Mouse (Mus musculus) spleen, adult 18-20 months (tissue): Measurements from ENCODE around the gene Sfxn5.

Experiments used
- DNase-seq, 2 experiments: peaks; one replicate each; pipeline ENCODE4 v3.0.0; 2022; ENCODE audit warnings: mixed read lengths in 2 of 2

Gene Sfxn5

GRCm38 (mm10) chr6:85332351-85332999 is 747 bp downstream of the Sfxn5 start:
- no peak for DNase-seq

GRCm38 (mm10) chr6:85331736-85332135 is 1.5 kb downstream of the Sfxn5 start:
- DNase-seq: no peak

GRCm38 (mm10) chr6:85331221-85331735 is 1.9 kb downstream of the Sfxn5 start:
- DNase-seq: no peak

- no peak for DNase-seq
Observed at GRCm38 (mm10) chr6:85329666-85330185, 3.5 kb downstream of the Sfxn5 start.

- no peak for DNase-seq
Observed at GRCm38 (mm10) chr6:85326564-85326963, 6.7 kb downstream of the Sfxn5 start.

DNA sequence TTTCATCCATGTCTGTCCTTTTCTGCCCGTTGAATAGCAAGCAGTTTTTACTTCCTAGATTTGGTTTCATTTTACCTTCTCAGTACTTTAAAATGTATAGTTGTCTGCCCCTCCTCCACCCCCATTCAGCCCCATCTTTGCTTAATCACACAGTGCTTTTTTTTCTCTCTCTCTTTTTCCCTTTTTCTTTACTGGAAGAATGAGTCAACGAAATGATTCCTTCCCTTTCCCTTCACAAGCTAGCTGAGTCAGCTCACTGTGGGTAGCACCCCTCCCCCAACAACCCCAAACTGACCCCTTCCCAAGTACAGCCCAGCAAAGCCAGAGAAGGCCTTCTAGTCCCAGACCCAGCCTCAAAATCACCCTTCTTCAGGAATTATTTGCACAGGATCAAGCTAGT is 8.1 kb downstream of the Sfxn5 start:
- DNase-seq: no peak

GRCm38 (mm10) chr6:85320445-85320866 is 12.8 kb downstream of the Sfxn5 start:
- DNase-seq: no peak

DNA sequence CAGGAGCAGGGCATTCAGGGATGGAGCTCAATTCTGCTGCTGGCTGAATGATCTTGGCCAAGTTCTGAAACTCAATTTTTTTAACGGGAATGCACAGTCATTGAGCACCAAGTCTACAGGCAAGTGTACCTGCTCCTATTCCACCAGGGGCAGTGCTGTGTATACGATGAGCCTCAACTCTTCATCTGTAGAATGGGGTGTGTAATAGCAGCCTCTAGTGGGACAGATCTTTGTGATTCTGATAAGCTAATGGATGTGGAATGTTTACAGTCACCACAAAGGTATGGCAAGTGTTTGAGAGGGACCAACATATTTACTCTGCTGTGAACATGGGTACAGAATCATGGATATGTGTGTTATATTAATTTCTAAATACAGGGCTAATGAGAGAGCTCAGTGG is 17.0 kb downstream of the Sfxn5 start:
- DNase-seq: no peak

- DNase-seq: no peak
Observed at GRCm38 (mm10) chr6:85314064-85314798, 19.0 kb downstream of the Sfxn5 start.

DNA sequence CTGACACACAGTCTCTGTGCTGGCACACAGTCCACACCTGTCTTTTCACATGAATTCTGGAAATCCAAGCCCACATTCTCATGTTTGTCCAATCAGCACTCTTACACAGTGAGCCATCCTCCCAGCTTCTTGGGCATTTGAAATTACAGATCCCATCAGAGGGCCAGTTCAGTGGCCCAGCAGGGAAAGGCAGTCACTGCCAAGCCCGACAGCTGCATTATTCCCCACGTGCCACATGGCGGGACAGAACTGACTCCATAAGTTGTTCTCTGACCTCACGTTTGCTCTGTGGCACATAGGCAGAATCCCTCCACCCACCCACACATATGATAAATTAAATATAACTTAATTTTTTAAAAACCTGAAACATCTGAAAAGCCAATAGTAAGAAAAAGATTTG is 25.3 kb downstream of the Sfxn5 start:
- no peak for DNase-seq

- no peak for DNase-seq
Observed at GRCm38 (mm10) chr6:85306375-85306774, 26.8 kb downstream of the Sfxn5 start.

DNA sequence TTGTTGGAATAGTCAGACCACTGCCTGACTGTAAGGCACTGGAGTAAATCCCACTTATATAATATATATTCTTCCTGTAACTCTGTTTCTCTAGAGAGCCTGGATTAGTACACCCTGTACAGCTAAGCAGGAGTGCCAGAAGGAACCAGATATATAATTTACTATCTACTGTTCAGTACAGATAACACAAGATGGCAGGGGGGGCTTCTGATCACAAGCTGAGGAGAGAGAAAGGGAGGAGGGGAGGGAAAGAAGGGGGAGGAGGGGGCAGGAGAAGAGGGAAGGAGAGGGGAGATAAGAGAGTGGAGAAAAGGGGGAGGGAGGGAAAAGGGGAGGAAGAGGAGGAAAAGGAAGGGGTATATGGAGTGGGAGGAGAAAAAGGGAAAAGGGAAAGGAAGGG is 27.4 kb downstream of the Sfxn5 start:
- no peak for DNase-seq

- no peak for DNase-seq
Observed at GRCm38 (mm10) chr6:85304966-85305365, 28.3 kb downstream of the Sfxn5 start.

DNA sequence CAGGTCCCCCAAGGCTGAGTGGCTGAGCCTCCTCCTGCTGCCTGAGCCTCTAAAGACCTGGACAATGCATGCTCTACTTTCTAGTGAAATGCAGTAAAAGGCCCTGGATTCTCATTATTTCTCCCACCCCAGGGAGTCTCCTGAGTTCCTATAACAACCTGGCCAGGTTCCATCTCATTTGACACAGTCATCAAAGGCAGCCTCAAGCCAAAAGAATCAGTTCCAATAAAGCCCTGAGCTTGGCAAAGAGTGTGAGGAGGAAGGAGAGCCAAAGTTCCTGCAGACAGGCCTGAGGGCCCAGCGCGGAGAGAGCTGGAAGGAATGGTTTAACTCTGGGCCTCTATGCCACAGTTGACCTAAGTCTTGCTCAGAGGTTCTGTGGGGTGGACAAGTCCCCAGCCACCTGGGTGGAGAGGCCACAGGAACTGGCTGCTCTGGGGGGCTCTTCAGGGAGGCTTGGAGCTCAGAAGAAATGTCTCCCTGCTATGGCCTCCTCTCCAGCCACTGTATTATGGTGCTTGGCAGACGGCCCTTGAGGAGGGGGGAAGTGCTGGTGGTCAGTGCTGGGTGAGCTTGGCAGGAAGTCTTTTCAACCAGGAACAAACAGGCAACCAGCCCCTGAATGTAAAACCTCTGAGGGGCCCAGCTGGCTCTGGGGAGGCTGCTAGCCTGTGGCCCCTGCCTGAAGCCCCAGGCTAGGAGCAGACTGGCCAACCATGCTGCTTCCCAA is 30.7 kb downstream of the Sfxn5 start:
- DNase-seq: no peak

DNA sequence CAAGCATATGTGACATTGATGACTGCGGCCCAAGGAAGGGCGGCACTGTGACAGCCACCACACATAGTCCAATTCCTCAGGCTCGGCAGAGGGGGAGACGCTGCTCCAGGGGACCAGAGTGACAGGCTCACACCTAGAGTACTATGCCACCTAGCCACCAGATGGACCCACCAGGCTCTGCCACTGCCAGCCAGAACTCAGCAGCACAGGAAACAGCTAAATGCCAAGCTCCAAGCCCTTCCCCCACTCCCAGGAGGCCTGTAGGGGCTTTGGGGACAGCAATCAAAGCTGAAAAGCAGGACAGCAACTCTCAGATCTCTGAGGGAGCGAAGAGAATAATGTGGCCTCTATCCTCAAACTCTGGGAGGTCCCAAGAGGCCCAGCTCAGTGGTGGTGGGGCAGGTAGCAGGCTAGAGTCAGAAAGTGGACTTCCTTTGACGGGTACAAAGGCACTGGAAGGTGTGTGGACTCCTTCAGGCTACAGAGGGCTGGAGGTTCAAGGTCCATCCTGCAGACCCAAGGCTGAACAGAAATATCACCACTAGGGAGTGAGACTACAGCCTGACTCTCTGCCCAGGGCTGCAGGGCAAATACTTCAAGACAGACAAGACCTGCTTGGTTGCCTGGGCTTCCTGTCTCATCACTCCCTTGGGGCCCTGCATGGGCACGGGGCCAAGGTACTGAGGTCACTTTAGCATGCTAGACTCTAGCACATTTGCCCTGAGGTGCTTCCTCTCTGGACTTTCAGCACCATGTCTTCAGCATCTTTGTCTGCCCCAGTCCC is 37.6 kb downstream of the Sfxn5 start:
- peak; percentile 89 to 96 for DNase-seq

DNA sequence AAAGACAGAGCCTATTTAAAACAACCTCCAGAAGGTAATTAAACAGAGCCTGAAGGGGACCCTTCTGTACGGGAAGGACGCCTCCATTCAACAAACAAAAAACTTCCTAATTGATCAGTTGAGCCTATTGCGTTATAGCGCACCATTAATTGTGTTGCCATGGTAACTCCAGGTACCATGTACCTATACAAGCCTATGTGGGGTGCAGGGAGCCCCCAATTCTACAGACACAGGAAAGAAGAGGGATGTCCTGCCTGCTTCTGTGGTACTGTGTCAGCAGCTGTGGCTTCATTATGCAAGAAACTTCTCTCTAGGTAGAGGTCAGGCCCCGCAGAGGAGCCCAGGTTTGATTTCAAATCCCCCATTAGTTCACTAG is 39.2 kb downstream of the Sfxn5 start:
- no peak for DNase-seq

- DNase-seq: peak; percentile 68 to 71
Observed at GRCm38 (mm10) chr6:85293255-85294003, 39.8 kb downstream of the Sfxn5 start.

DNA sequence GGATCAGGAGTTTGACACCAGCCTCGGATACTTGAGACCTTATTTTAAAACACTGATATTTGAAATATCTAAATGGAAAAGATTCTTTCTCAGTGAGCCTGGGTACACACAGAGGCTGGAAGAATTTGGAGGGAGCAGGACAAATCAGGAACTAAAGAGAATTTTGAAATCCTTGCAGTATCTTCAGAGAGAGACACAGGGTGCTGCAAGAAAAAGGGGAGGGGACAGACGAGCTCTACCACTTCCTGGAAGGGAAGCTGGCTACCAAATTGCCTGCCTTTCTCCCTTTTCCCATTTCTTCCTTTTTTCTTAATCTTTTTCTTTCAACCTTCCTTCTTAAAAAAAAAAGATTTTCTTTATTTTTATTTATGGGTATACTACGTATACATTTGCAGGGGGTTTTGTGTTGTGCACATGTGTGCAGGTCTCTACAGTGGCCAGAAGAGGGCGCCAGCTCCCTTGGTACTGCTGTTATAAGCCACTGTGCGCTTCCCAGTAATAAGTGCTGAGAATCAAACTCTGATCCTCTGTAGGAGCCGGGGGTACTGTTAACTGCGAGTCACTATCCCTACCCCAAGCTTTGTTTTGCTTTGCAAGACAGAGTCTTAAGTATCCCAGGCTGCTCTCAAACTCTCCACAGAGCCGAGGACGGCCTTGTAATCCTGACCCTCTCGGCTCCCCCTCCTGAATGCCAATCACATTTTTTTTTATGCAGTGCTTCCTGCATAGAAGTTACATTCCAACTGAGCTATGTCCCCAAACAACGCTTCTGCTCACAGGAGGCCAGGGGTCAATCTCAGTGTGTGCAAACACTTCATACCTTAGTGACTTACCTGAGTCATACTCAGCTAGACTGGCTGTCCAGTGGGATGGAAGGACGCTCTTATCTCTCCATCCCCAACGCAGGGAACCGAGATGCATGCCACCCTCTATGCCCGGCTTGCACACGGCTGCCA is 42.1 kb downstream of the Sfxn5 start:
- no peak for DNase-seq

- DNase-seq: no peak
Observed at GRCm38 (mm10) chr6:85288193-85288857, 44.9 kb downstream of the Sfxn5 start.
